Mouse (Mus musculus) frontal cortex, adult 2 months (tissue): ENCODE measurements around the gene Gm38392. TPM values are rescaled to one million over a fixed set of nuclear protein-coding genes. Genes with fewer than 3 reads are reported as not detected.

ENCODE experiments used
- DNase-seq, 2 experiments: peaks; one replicate each; pipeline ENCODE4 v3.0.0; 2022; ENCODE audit warnings: low spot score in 1 of 2; ENCODE audit errors: extremely low spot score in 1 of 2
- polyA plus RNA-seq: library from polyadenylated mRNA; depleted of rRNA; stranded (reverse); fragments of >200 nt; gene quantifications from 2 replicates; pipeline ENCODE4 v1.2.3, GENCODE M21; 2012

The Gm38392 gene
- polyA plus RNA-seq, 1 experiment, result not detected

- peak in 1 of 2 experiments; percentile 50 for DNase-seq
Measured at GRCm38 (mm10) chr3:88219940-88220339, 67.1 kb downstream of the Gm38392 start.

GRCm38 (mm10) chr3:88217679-88218078, 69.3 kb downstream of the Gm38392 start:
- no peak for DNase-seq

- DNase-seq, result peak in 1 of 2 experiments; percentile 32
Measured at GRCm38 (mm10) chr3:88216534-88217326, 70.3 kb downstream of the Gm38392 start.

GRCm38 (mm10) chr3:88216116-88216515, 70.9 kb downstream of the Gm38392 start:
- DNase-seq, result no peak

- DNase-seq, result peak in 1 of 2 experiments; percentile 56
Measured at GRCm38 (mm10) chr3:88215553-88216004, 71.4 kb downstream of the Gm38392 start.

GRCm38 (mm10) chr3:88214971-88215552, 71.9 kb downstream of the Gm38392 start:
- peak in 1 of 2 experiments; percentile 23 for DNase-seq

- peak in 1 of 2 experiments; percentile 87 for DNase-seq
Measured at GRCm38 (mm10) chr3:88214197-88214938, 72.6 kb downstream of the Gm38392 start.

GRCm38 (mm10) chr3:88213019-88213418, 74.0 kb downstream of the Gm38392 start:
- DNase-seq, result no peak

GRCm38 (mm10) chr3:88212356-88212755, 74.7 kb downstream of the Gm38392 start:
- DNase-seq, result no peak

GRCm38 (mm10) chr3:88210918-88211317, 76.1 kb downstream of the Gm38392 start:
- no peak for DNase-seq

- no peak for DNase-seq
Measured at GRCm38 (mm10) chr3:88210121-88210520, 76.9 kb downstream of the Gm38392 start.

GRCm38 (mm10) chr3:88209306-88209705, 77.7 kb downstream of the Gm38392 start:
- no peak for DNase-seq

- DNase-seq, result peak in 1 of 2 experiments; percentile 34
Measured at GRCm38 (mm10) chr3:88208226-88208720, 78.7 kb downstream of the Gm38392 start.

- peak in 1 of 2 experiments; percentile 28 for DNase-seq
Measured at GRCm38 (mm10) chr3:88207451-88208100, 79.4 kb downstream of the Gm38392 start.

- DNase-seq, result peak in 1 of 2 experiments; percentile 81
Measured at GRCm38 (mm10) chr3:88206901-88207371, 80.1 kb downstream of the Gm38392 start.

GRCm38 (mm10) chr3:88206500-88206899, 80.5 kb downstream of the Gm38392 start:
- DNase-seq, result peak in 1 of 2 experiments; percentile 30

GRCm38 (mm10) chr3:88205563-88206491, 81.2 kb downstream of the Gm38392 start:
- peak in 1 of 2 experiments; percentile 42 for DNase-seq

GRCm38 (mm10) chr3:88205176-88205562, 81.8 kb downstream of the Gm38392 start:
- peak in 1 of 2 experiments; percentile 33 for DNase-seq

- DNase-seq, result peak in 1 of 2 experiments; percentile 67
Measured at GRCm38 (mm10) chr3:88204751-88205150, 82.3 kb downstream of the Gm38392 start.
